Mouse (Mus musculus) heart, postnatal 14 days (tissue): Measurements from ENCODE around the gene Kdm6b. TPM values are rescaled to one million over a fixed set of nuclear protein-coding genes. Genes with fewer than 3 reads are reported as not detected.
A peak's percentile ranks its signal among the peaks of the same experiment; 100 is the strongest.

ENCODE experiments used
- DNase-seq, 2 experiments: peaks; one replicate each; pipeline ENCODE4 v3.0.0; 2021 to 2022
- intact Hi-C: fragments of 180-260 bp; cut with DNase I; formaldehyde crosslinking; loops from one replicate; pipeline ENCODE4 v1.15.1; 2025
- total RNA-seq, 2 experiments: library from RNA; stranded (reverse); gene quantifications; 2 replicates each; pipeline ENCODE4 v1.2.3; 2021

The Kdm6b gene
- total RNA-seq, 2 experiments from 2014 or later: 45.7 to 50.6 TPM

GRCm38 (mm10) chr11:69419813-69420553 is 6.5 kb upstream of the Kdm6b start:
- intact Hi-C loops: loop anchor here (2.0 to 10.0 kb wide), 2 partner anchors 21 to 325 kb away; partner anchors contain the start of genes Per1 and Tmem88
- DNase-seq: peak; percentile 68 to 69

GRCm38 (mm10) chr11:69419443-69419812 is 6.0 kb upstream of the Kdm6b start:
- intact Hi-C loops: loop anchor here (2.0 to 10.0 kb wide), 2 partner anchors 21 to 325 kb away; partner anchors contain the start of genes Per1 and Tmem88
- peak in 1 of 2 experiments; percentile 61 for DNase-seq

GRCm38 (mm10) chr11:69418481-69419442 is 5.3 kb upstream of the Kdm6b start:
- DNase-seq: peak; percentile 90 to 92
- intact Hi-C loops: loop anchor here (1.0 to 10.0 kb wide), 3 partner anchors 8 to 324 kb away; partner anchors contain the start of genes Per1 and Tmem88

GRCm38 (mm10) chr11:69417449-69418384 is 4.2 kb upstream of the Kdm6b start:
- intact Hi-C loops: loop anchor here (1.0 to 10.0 kb wide), 3 partner anchors 7 to 323 kb away; partner anchors contain the start of genes Per1 and Tmem88
- peak; percentile 94 to 96 for DNase-seq

GRCm38 (mm10) chr11:69416921-69417448 is 3.5 kb upstream of the Kdm6b start:
- intact Hi-C loops: loop anchor here (10.0 kb wide), 1 partner anchor 322 kb away; the partner anchor contains the start of gene Per1
- DNase-seq: no peak

- DNase-seq: no peak
- intact Hi-C loops: loop anchor here (10.0 kb wide), 1 partner anchor 322 kb away; the partner anchor contains the start of gene Per1
Observed at GRCm38 (mm10) chr11:69416509-69416908, 3.0 kb upstream of the Kdm6b start.

GRCm38 (mm10) chr11:69415668-69416451 is 2.4 kb upstream of the Kdm6b start:
- intact Hi-C loops: loop anchor here (10.0 kb wide), 1 partner anchor 321 kb away; the partner anchor contains the start of gene Per1
- DNase-seq: peak; percentile 67 to 68

GRCm38 (mm10) chr11:69415327-69415667 is 1.8 kb upstream of the Kdm6b start:
- DNase-seq: peak; percentile 76 to 80
- intact Hi-C loops: loop anchor here (10.0 kb wide), 1 partner anchor 320 kb away; the partner anchor contains the start of gene Per1

GRCm38 (mm10) chr11:69414421-69415326 is 1.2 kb upstream of the Kdm6b start:
- DNase-seq: no peak
- intact Hi-C loops: loop anchor here (10.0 kb wide), 1 partner anchor 320 kb away; the partner anchor contains the start of gene Per1

- intact Hi-C loops: loop anchor here (10.0 kb wide), 1 partner anchor 318 kb away; the partner anchor contains the start of gene Per1
- no peak for DNase-seq
Observed at GRCm38 (mm10) chr11:69412548-69412947, 927 bp downstream of the Kdm6b start.

- DNase-seq: peak; percentile 87 to 88
- intact Hi-C loops: loop anchor here (2.0 to 10.0 kb wide), 2 partner anchors 15 to 317 kb away; partner anchors contain the start of gene Per1
Observed at GRCm38 (mm10) chr11:69411538-69412203, 1.8 kb downstream of the Kdm6b start.

GRCm38 (mm10) chr11:69411073-69411535 is 2.4 kb downstream of the Kdm6b start:
- intact Hi-C loops: loop anchor here (2.0 to 10.0 kb wide), 2 partner anchors 14 to 316 kb away; partner anchors contain the start of gene Per1
- peak; percentile 93 to 97 for DNase-seq

GRCm38 (mm10) chr11:69410310-69411072 is 3.0 kb downstream of the Kdm6b start:
- intact Hi-C loops: loop anchor here (1.0 to 10.0 kb wide), 3 partner anchors 8 to 316 kb away; partner anchors contain the start of gene Per1

GRCm38 (mm10) chr11:69410045-69410309 is 3.5 kb downstream of the Kdm6b start:
- DNase-seq: no peak
- intact Hi-C loops: loop anchor here (1.0 to 10.0 kb wide), 3 partner anchors 8 to 315 kb away; partner anchors contain the start of gene Per1

More at GRCm38 (mm10) chr11:69410310-69411072, 3.0 kb downstream of the Kdm6b start:
- DNase-seq: peak; percentile 64 to 66

GRCm38 (mm10) chr11:69409378-69410044 is 4.0 kb downstream of the Kdm6b start:
- peak; percentile 86 to 90 for DNase-seq
- intact Hi-C loops: loop anchor here (1.0 to 10.0 kb wide), 3 partner anchors 9 to 315 kb away; partner anchors contain the start of gene Per1
